Mouse (Mus musculus) neural tube, embryonic 13.5 days (tissue): ENCODE results near the gene Rai1. TPM values are rescaled to one million over a fixed set of nuclear protein-coding genes. Genes with fewer than 3 reads are reported as not detected.

Experiments used
- ATAC-seq: fragments of 200-750 bp; cut with Nextera tagmentation; 2 replicates; pipeline ENCODE4 v1.8.0; 2017; ENCODE audit warnings: low read depth, mild to moderate bottlenecking, moderate TSS enrichment, moderate library complexity
- H3K27ac ChIP-seq: fragments of 300-500 bp; sonication (generic); replicated peaks from 2 replicates; pipeline ENCODE4 v1.5.1; 2015; ENCODE audit warnings: moderate library complexity, mild to moderate bottlenecking, inconsistent platforms
- H3K27me3 ChIP-seq: fragments of 300-500 bp; sonication (generic); 2 replicates; pipeline ENCODE4 v1.6.1; 2015; ENCODE audit warnings: mild to moderate bottlenecking, inconsistent platforms
- H3K36me3 ChIP-seq: fragments of 300-500 bp; sonication (generic); 2 replicates; pipeline ENCODE4 v1.6.1; 2015; ENCODE audit warnings: mild to moderate bottlenecking, inconsistent platforms
- H3K4me1 ChIP-seq: fragments of 300-500 bp; sonication (generic); replicated peaks from 2 replicates; pipeline ENCODE4 v1.6.1; 2015; ENCODE audit warnings: inconsistent platforms
- H3K4me2 ChIP-seq: fragments of 300-500 bp; sonication (generic); 2 replicates; pipeline ENCODE4 v1.6.1; 2015; ENCODE audit warnings: inconsistent platforms, mild to moderate bottlenecking, moderate library complexity
- H3K4me3 ChIP-seq: fragments of 300-500 bp; sonication (generic); 2 replicates; pipeline ENCODE4 v1.5.1; 2015; ENCODE audit warnings: mild to moderate bottlenecking, inconsistent platforms
- H3K9ac ChIP-seq: fragments of 300-500 bp; sonication (generic); 2 replicates; pipeline ENCODE4 v1.6.1; 2015; ENCODE audit warnings: moderate library complexity, mild to moderate bottlenecking, inconsistent platforms
- H3K9me3 ChIP-seq: fragments of 300-500 bp; sonication (generic); 2 replicates; pipeline ENCODE4 v1.6.1; 2016; ENCODE audit warnings: inconsistent platforms
- WGBS: fragments of 180-500 bp; shearing (Covaris S2); methylation state at CpG from one replicate; pipeline ENCODE4 v1.1.7; 2015; 5-methylcytosine and 5-hydroxymethylcytosine counted together
- polyA plus RNA-seq: library from polyadenylated mRNA; unstranded; fragments of >200 nt; fragmentation: Nextera tagmentation; extraction: Ambion mirVana; gene quantifications from 2 replicates; pipeline ENCODE4 v1.2.1, GENCODE M21; 2015

Rai1 gene
- polyA plus RNA-seq, 1 experiment from 2014 or later, result 30.0 TPM

GRCm38 (mm10) chr11:60073936-60074502 lies 30.8 kb upstream of the Rai1 start:
- Histone ChIP-seq H3K4me3 (no peak overlapping the region), H3K9ac (no peak overlapping the region), H3K4me1 (0 out of 2 replicates have a peak, but pooled peaks cover 4% of the 10 kb centered on the region), H3K27ac (no peak overlapping the region), H3K27me3 (no peaks in the 10 kb centered on the region), H3K4me2 (no peak overlapping the region), H3K36me3 (no peaks in the 10 kb centered on the region), H3K9me3 (no peaks in the 10 kb centered on the region)
- WGBS, result 76% methylated on average over 15 of the region's 15 CpGs
- ATAC-seq, result no peak

- 86% methylated on average over 3 of the region's 3 CpGs for WGBS
- Histone ChIP-seq H3K4me2 (no peak overlapping the region), H3K36me3 (no peaks in the 10 kb centered on the region), H3K9me3 (no peaks in the 10 kb centered on the region), H3K4me3 (no peak overlapping the region), H3K27ac (no peak overlapping the region), H3K4me1 (no peaks in the 10 kb centered on the region), H3K9ac (no peak overlapping the region), H3K27me3 (no peaks in the 10 kb centered on the region)
- ATAC-seq, result no peak
These were observed 28.6 kb upstream of the Rai1 start for GRCm38 (mm10) chr11:60076183-60076582.

GRCm38 (mm10) chr11:60076790-60077189 lies 28.0 kb upstream of the Rai1 start:
- H3K9me3 ChIP-seq, result no peaks in the 10 kb centered on the region
- no peak overlapping the region for H3K4me2 ChIP-seq
- 10% methylated on average over 4 of the region's 4 CpGs for WGBS
- H3K4me1 ChIP-seq, result no peaks in the 10 kb centered on the region
- no peak overlapping the region for H3K27ac ChIP-seq
- no peaks in the 10 kb centered on the region for H3K36me3 ChIP-seq
- no peak overlapping the region for H3K4me3 ChIP-seq
- no peak for ATAC-seq
- H3K27me3 ChIP-seq, result no peaks in the 10 kb centered on the region
- no peak overlapping the region for H3K9ac ChIP-seq

GRCm38 (mm10) chr11:60084589-60084988 lies 20.2 kb upstream of the Rai1 start:
- Histone ChIP-seq H3K9me3 (no peaks in the 10 kb centered on the region), H3K9ac (no peak overlapping the region), H3K36me3 (no peaks in the 10 kb centered on the region), H3K4me3 (no peak overlapping the region), H3K27ac (no peak overlapping the region), H3K4me1 (peaks cover 10% of the 10 kb centered on the region), H3K27me3 (no peaks in the 10 kb centered on the region), H3K4me2 (no peak overlapping the region)
- WGBS, result 43% methylated on average over 2 of the region's 2 CpGs
- no peak for ATAC-seq

GRCm38 (mm10) chr11:60086676-60087075 lies 18.1 kb upstream of the Rai1 start:
- Histone ChIP-seq H3K4me2 (no peak overlapping the region), H3K4me1 (peaks cover 11% of the 10 kb centered on the region), H3K27me3 (no peaks in the 10 kb centered on the region), H3K9ac (no peak overlapping the region), H3K36me3 (no peaks in the 10 kb centered on the region), H3K9me3 (no peaks in the 10 kb centered on the region), H3K27ac (no peak overlapping the region), H3K4me3 (no peak overlapping the region)
- WGBS, result 87% methylated on average over 1 of the region's 1 CpGs
- no peak for ATAC-seq

GRCm38 (mm10) chr11:60088947-60089346 lies 15.9 kb upstream of the Rai1 start:
- H3K9ac ChIP-seq, result no peak overlapping the region
- H3K4me3 ChIP-seq, result no peak overlapping the region
- no peaks in the 10 kb centered on the region for H3K27me3 ChIP-seq
- no peaks in the 10 kb centered on the region for H3K9me3 ChIP-seq
- peak; percentile 86 for ATAC-seq
- H3K36me3 ChIP-seq, result no peaks in the 10 kb centered on the region
- WGBS, result 41% methylated on average over 4 of the region's 4 CpGs
- H3K4me1 ChIP-seq, result peaks cover 27% of the 10 kb centered on the region
- no peak overlapping the region for H3K4me2 ChIP-seq
- no peak overlapping the region for H3K27ac ChIP-seq

- ATAC-seq, result no peak
- Histone ChIP-seq H3K27me3 (no peaks in the 10 kb centered on the region), H3K9ac (no peak overlapping the region), H3K4me3 (no peak overlapping the region), H3K9me3 (no peaks in the 10 kb centered on the region), H3K4me2 (no peak overlapping the region), H3K36me3 (no peaks in the 10 kb centered on the region), H3K4me1 (peaks cover 46% of the 10 kb centered on the region), H3K27ac (no peak overlapping the region)
- WGBS, result 75% methylated on average over 5 of the region's 5 CpGs
These were observed 14.0 kb upstream of the Rai1 start for GRCm38 (mm10) chr11:60090696-60091421.

GRCm38 (mm10) chr11:60091422-60091761 lies 13.4 kb upstream of the Rai1 start:
- Histone ChIP-seq H3K4me1 (peaks cover 50% of the 10 kb centered on the region), H3K36me3 (no peaks in the 10 kb centered on the region), H3K4me3 (no peak overlapping the region), H3K27ac (0 out of 2 replicates have a peak overlapping the region, but pooled peaks have one; percentile 23), H3K9ac (no peak overlapping the region), H3K4me2 (no peak overlapping the region), H3K9me3 (no peaks in the 10 kb centered on the region), H3K27me3 (no peaks in the 10 kb centered on the region)
- no peak for ATAC-seq
- 73% methylated on average over 7 of the region's 7 CpGs for WGBS

- Histone ChIP-seq H3K27me3 (no peaks in the 10 kb centered on the region), H3K9ac (peak overlapping the region; percentile 51), H3K4me1 (peaks cover 50% of the 10 kb centered on the region), H3K9me3 (no peaks in the 10 kb centered on the region), H3K4me3 (no peak overlapping the region), H3K36me3 (no peaks in the 10 kb centered on the region), H3K27ac (peak overlapping the region; percentile 82), H3K4me2 (no peak overlapping the region)
- ATAC-seq, result no peak
These were observed 11.6 kb upstream of the Rai1 start for GRCm38 (mm10) chr11:60093227-60093626.

- 36% methylated on average over 7 of the region's 7 CpGs for WGBS
- no peaks in the 10 kb centered on the region for H3K27me3 ChIP-seq
- H3K36me3 ChIP-seq, result no peaks in the 10 kb centered on the region
- H3K4me2 ChIP-seq, result no peak overlapping the region
- H3K9ac ChIP-seq, result peak overlapping the region; percentile 51
- peak; percentile 74 for ATAC-seq
- no peaks in the 10 kb centered on the region for H3K9me3 ChIP-seq
- H3K4me1 ChIP-seq, result peaks cover 45% of the 10 kb centered on the region
- H3K4me3 ChIP-seq, result no peak overlapping the region
- H3K27ac ChIP-seq, result peak overlapping the region; percentile 82
These were observed 10.7 kb upstream of the Rai1 start for GRCm38 (mm10) chr11:60093984-60094587.

- Histone ChIP-seq H3K27me3 (no peaks in the 10 kb centered on the region), H3K4me1 (peaks cover 39% of the 10 kb centered on the region), H3K9ac (no peak overlapping the region), H3K9me3 (no peaks in the 10 kb centered on the region), H3K27ac (peak overlapping the region; percentile 82), H3K4me2 (no peak overlapping the region), H3K36me3 (no peaks in the 10 kb centered on the region), H3K4me3 (no peak overlapping the region)
- 44% methylated on average over 9 of the region's 9 CpGs for WGBS
- ATAC-seq, result peak; percentile 23; the same call in 1 of the 2 replicates
These were observed 9.7 kb upstream of the Rai1 start for GRCm38 (mm10) chr11:60094909-60095810.
